Mouse (Mus musculus) cerebellum, adult 2 months (tissue): Measurements from ENCODE around the gene Zfp142. TPM values are rescaled to one million over a fixed set of nuclear protein-coding genes. Genes with fewer than 3 reads are reported as not detected.

Source experiments
- DNase-seq, 2 experiments: peaks; one replicate each; pipeline ENCODE4 v3.0.0; 2021
- H3K27ac ChIP-seq: fragments of 200-500 bp; 2 replicates; pipeline ENCODE4 v1.5.1; 2012; ENCODE audit warnings: low read length, control low read depth, inconsistent platforms; ENCODE audit not compliant: insufficient read depth
- H3K27me3 ChIP-seq: fragments of 200-500 bp; 2 replicates; pipeline ENCODE4 v1.6.1; 2012; ENCODE audit warnings: inconsistent platforms, mild to moderate bottlenecking, low read length, moderate library complexity; ENCODE audit not compliant: control insufficient read depth, insufficient read depth
- H3K4me1 ChIP-seq: fragments of 200-500 bp; 2 replicates; pipeline ENCODE4 v1.6.1; 2011; ENCODE audit warnings: low read length; ENCODE audit not compliant: control insufficient read depth, insufficient read depth
- H3K4me3 ChIP-seq: fragments of 200-500 bp; replicated peaks from 2 replicates; pipeline ENCODE3; 2011; ENCODE audit warnings: mild to moderate bottlenecking, low read depth, low read length, control low read depth; ENCODE audit not compliant: insufficient read depth
- CTCF ChIP-seq: fragments of 200-500 bp; IDR thresholded peaks from 2 replicates; pipeline ENCODE4 v1.5.1; 2011; ENCODE audit warnings: low read depth, mild to moderate bottlenecking, control low read depth, low read length, moderate library complexity, borderline replicate concordance; ENCODE audit not compliant: insufficient read depth
- POLR2A ChIP-seq: fragments of 200-500 bp; IDR thresholded peaks from 2 replicates; pipeline ENCODE4 v1.6.1; 2011; ENCODE audit warnings: low read length, control low read depth, borderline replicate concordance; ENCODE audit not compliant: insufficient read depth
- WGBS: fragments of 180-500 bp; shearing (Covaris S2); methylation state at CpG from one replicate; pipeline ENCODE4 v1.1.7; 2018; 5-methylcytosine and 5-hydroxymethylcytosine counted together
- polyA plus RNA-seq: library from polyadenylated mRNA; depleted of rRNA; stranded (reverse); fragments of >200 nt; gene quantifications from 2 replicates; pipeline ENCODE4 v1.2.3, GENCODE M21; 2012; rRNA removed

The Zfp142 gene
- polyA plus RNA-seq, 1 experiment = 26.8 TPM

DNA sequence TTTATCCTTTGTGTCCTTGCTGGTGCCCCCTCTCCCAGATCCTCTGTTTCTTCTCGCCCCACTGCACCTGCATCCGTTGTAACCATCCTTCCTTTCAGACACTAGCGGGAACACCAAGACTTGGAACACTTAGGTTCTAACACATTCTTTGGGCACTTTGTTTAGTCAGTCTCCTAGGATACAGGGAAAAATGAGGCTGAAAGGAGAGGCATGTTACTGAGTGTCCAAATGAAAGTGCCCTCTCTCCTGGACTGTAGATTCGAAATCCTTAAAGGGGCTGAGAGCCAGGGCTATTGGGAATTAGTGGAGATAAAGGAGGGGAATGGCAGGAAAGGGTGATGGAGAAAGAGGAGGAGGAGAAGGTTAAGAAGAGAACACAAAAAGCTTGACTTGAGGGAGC lies 43.9 kb downstream of the Zfp142 start, which contains the start of gene Usp37:
Gene Usp37, minus strand, starts transcription at position 101 of the 400 bp plus-strand sequence.
- TF ChIP-seq CTCF (no peak), POLR2A (no peak)
- 70% methylated on average over 4 of the region's 4 CpGs for WGBS
- Histone ChIP-seq H3K4me1 (peaks cover 12% of the 10 kb centered on the region; the same call in 1 of the 2 replicates), H3K27ac (peak within 1 kb of the TSS; percentile 31; the same call in 1 of the 2 replicates), H3K4me3 (peak within 1 kb of the TSS; percentile 76), H3K27me3 (no peaks in the 10 kb centered on the region)
- DNase-seq = no peak

DNA sequence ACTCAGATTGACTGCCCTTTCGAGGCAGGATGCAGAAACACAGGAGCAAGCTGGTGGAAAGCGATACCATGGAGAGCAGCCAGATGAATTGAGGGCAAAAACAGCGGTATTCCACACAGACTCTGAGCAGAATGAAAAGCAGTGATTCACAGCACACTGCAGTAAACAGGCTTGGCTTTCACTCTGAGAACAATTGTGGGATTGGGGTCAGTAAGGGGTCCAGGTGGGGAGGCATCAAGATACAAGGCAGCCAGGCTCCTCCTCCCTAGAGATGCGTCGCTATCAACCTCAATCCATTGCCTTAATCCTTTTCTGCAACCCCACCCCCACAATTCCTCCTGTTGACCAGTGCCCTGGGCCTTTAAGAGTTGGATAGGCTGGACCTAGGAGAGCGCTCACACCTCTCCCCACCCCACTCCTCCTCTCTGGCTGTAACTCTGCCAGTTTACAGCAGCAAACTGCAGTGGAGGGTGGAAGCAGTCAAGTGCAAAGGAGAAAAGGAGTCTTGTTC lies 45.5 kb downstream of the Zfp142 start, which contains the start of gene Plcd4:
Gene Plcd4, plus strand, starts transcription at position 438 of the 511 bp plus-strand sequence.
- TF ChIP-seq POLR2A (no peak), CTCF (no peak)
- 0% methylated on average over 6 of the region's 6 CpGs for WGBS
- peaks cover 12% of the 10 kb centered on the region; the same call in 1 of the 2 replicates for H3K4me1 ChIP-seq
- H3K4me3 ChIP-seq = peak within 1 kb of the TSS; percentile 76
- DNase-seq = peak; percentile 69 to 79
- H3K27me3 ChIP-seq = no peaks in the 10 kb centered on the region
- H3K27ac ChIP-seq = peak within 1 kb of the TSS; percentile 86

DNA sequence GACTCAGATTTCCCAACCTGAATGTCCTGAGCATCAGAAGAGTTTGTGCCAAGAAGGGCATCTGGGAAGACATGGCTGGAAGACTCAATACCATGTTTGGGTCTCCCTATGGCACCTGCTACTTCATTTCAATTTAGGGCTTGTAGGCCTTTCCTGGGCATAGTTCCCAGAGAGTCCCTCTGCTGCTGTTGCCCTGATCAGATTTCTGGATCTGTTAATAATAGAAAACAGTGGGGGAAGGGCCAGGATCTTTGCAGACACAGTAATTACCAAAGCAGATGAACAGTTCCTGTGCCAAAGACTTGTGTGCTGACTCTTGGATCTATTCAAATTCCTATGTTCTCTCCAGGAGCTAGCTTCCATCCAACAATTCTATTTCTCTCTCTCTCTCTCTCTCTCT lies 49.4 kb downstream of the Zfp142 start:
- Histone ChIP-seq H3K4me1 (peaks cover 6% of the 10 kb centered on the region; the same call in 1 of the 2 replicates), H3K27me3 (no peaks in the 10 kb centered on the region), H3K4me3 (no peak overlapping the region), H3K27ac (no peak overlapping the region)
- DNase-seq = peak in 1 of 2 experiments; percentile 33
- TF ChIP-seq POLR2A (no peak), CTCF (no peak)

DNA sequence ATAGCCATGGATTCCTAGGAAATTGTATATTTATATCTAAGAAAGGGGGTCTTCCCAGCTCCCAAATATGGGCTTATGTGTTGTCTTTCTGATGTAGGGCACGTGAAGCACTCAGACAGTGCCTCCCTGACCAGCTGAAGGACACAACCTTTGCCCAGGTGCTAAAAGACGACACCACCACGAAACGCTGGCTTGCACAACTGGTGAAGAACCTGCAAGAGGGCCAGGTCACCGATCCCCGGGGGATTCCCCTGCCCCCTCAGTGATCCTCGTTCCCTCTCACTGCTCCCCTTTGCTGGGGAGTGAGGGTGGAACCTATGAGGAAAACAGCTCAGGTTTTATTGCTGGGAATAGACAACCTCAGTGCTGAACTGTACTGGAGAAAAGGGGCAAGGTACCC lies 59.5 kb downstream of the Zfp142 start:
- 88% methylated on average over 7 of the region's 7 CpGs for WGBS
- TF ChIP-seq POLR2A (no peak), CTCF (no peak)
- DNase-seq = no peak
- Histone ChIP-seq H3K4me1 (no peaks in the 10 kb centered on the region), H3K4me3 (no peak overlapping the region), H3K27me3 (no peaks in the 10 kb centered on the region), H3K27ac (no peak overlapping the region)

DNA sequence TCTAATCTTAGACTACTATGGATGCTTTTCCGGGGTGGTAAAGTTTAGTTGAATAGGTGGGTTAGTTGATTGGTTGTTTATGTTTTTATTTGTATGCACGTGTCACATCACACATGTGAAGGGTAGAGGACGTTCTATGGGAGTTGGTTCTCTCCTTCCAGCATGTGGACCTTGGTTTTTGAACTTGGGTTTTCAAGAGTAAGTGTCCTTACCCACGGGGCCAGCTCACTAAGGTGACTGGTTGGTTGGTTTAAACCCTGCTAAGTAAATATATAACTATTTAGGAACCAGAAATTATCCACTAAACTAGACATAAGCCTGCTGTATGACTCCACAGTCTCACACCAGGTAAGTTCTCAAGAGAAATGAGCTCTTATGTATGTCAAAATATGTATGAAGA lies 63.3 kb downstream of the Zfp142 start:
- no peaks in the 10 kb centered on the region for H3K27me3 ChIP-seq
- no peak for TF ChIP-seq POLR2A
- no peak for TF ChIP-seq CTCF
- no peaks in the 10 kb centered on the region for H3K4me1 ChIP-seq
- 94% methylated on average over 4 of the region's 4 CpGs for WGBS
- H3K4me3 ChIP-seq = no peak overlapping the region
- DNase-seq = no peak
- H3K27ac ChIP-seq = no peak overlapping the region

DNA sequence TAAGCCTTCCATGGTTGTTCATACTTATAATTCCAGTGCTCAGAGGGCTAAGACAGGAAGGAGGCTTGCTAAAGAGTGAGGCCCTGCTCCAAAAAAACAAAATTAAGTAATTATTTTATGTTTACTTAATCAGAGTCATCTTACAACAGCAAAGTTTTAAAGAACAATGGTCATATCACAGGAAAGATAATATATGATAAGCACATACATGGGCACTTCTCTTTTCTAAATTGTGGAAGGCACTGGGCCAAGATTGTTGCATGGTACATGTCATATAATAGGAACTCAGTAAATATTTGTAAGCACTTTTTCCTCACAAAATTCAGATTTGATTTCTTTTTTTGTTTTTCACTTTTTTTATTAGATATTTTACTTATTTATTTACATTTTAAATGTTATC lies 68.2 kb downstream of the Zfp142 start:
- H3K27me3 ChIP-seq = no peaks in the 10 kb centered on the region
- no peak overlapping the region for H3K27ac ChIP-seq
- H3K4me1 ChIP-seq = no peaks in the 10 kb centered on the region
- no peak overlapping the region for H3K4me3 ChIP-seq
- DNase-seq = no peak
- no peak for TF ChIP-seq CTCF
- no peak for TF ChIP-seq POLR2A

Other genes starting within 250 kb of the Zfp142 start
- gene Catip, start 226.1 kb downstream of the Zfp142 start, polyA plus RNA-seq = 2.1 and 3.3 TPM in 2 replicates
- gene Slc11a1, start 213.1 kb downstream of the Zfp142 start, polyA plus RNA-seq = 4.7 and 5.6 TPM in 2 replicates
- gene Ctdsp1, start 196.7 kb downstream of the Zfp142 start, polyA plus RNA-seq = 35.7 and 37.2 TPM in 2 replicates
- gene Vil1, start 178.9 kb downstream of the Zfp142 start, polyA plus RNA-seq = 0.39 and 0.59 TPM in 2 replicates
- gene Cnot9, start 82.2 kb downstream of the Zfp142 start, polyA plus RNA-seq = 28.4 and 28.5 TPM in 2 replicates
- 28.1 and 29.0 TPM in 2 replicates for gene Plcd4, start 45.4 kb downstream of the Zfp142 start, polyA plus RNA-seq
- 11.7 and 12.5 TPM in 2 replicates for gene Usp37, start 44.0 kb downstream of the Zfp142 start, polyA plus RNA-seq
- gene Bcs1l, start within 50 bp of the Zfp142 start, polyA plus RNA-seq = 26.7 and 28.9 TPM in 2 replicates
- gene Rnf25, start 13.2 kb upstream of the Zfp142 start, polyA plus RNA-seq = 145 and 146 TPM in 2 replicates
- gene Stk36, start 13.2 kb upstream of the Zfp142 start, polyA plus RNA-seq = 4.7 and 6.2 TPM in 2 replicates
- gene Ttll4, start 73.5 kb upstream of the Zfp142 start, polyA plus RNA-seq = 22.4 and 24.9 TPM in 2 replicates
- gene Cyp27a1, start 125.3 kb upstream of the Zfp142 start, polyA plus RNA-seq = 30.4 and 32.4 TPM in 2 replicates
- 0.33 and 0.52 TPM in 2 replicates for gene Prkag3, start 161.0 kb upstream of the Zfp142 start, polyA plus RNA-seq
- gene Wnt6, start 183.6 kb upstream of the Zfp142 start, polyA plus RNA-seq = 3.6 and 4.0 TPM in 2 replicates
- 0.36 and 0.59 TPM in 2 replicates for gene Wnt10a, start 203.3 kb upstream of the Zfp142 start, polyA plus RNA-seq